Mouse (Mus musculus): Measurements from ENCODE around the gene Gls. TPM values are rescaled to one million over a fixed set of nuclear protein-coding genes. Genes with fewer than 3 reads are reported as not detected.

The Gls gene
- polyA plus RNA-seq (2012; fragmentation: generic; extraction: Trizol), result 15.1 TPM

GRCm38 (mm10) chr1:52233143-52233713 is at the start of gene Gls:
Gene Gls (minus strand): TSS chr1:52233232.
- peak within 1 kb of the TSS; percentile 89 for H3K4me2 ChIP-seq (ENCODE audit: low read depth)
- no peaks in the 10 kb centered on the region for H3K27me3 ChIP-seq (ENCODE audit: control insufficient read depth, insufficient read depth, insufficient read length)
- TF ChIP-seq MYOG (IDR thresholded peaks at IDR 0.05; ENCODE audit: control insufficient read depth in 1 of 3, insufficient read depth in 1 of 3, insufficient read length in 2 of 3, low read depth in 2 of 3), result peak in 1 of 3 experiments; percentile 1
- no peak for TF ChIP-seq USF1 (IDR thresholded peaks at IDR 0.05; ENCODE audit: low read depth)
- no peak for TF ChIP-seq MAX (IDR thresholded peaks at IDR 0.05; ENCODE audit: low read depth)
- TF ChIP-seq REST (IDR thresholded peaks at IDR 0.05; ENCODE audit: insufficient read depth, insufficient read length), result peak; percentile 43
- no peak for TF ChIP-seq TCF12 (IDR thresholded peaks at IDR 0.05; ENCODE audit: insufficient read depth, poor library complexity, severe bottlenecking)
- TF ChIP-seq MYOD1 (IDR thresholded peaks at IDR 0.05; ENCODE audit: control insufficient read depth in 1 of 3, insufficient read length in 2 of 3, low read depth in 2 of 3), result peak in 1 of 3 experiments; percentile 31
- TF ChIP-seq SRF (IDR thresholded peaks at IDR 0.05; ENCODE audit: control insufficient read depth, insufficient read length, low read depth), result peak; percentile 32
- peak; percentile 90 for TF ChIP-seq POLR2AphosphoS2 (IDR thresholded peaks at IDR 0.05; ENCODE audit: insufficient read length, low read depth)
- peak; percentile 83 for TF ChIP-seq POLR2A (IDR thresholded peaks at IDR 0.05; ENCODE audit: insufficient read length, low read depth)
- peak within 1 kb of the TSS; percentile 53 for H3K4me3 ChIP-seq
- peak within 1 kb of the TSS; percentile 87 for H3ac ChIP-seq (ENCODE audit: control insufficient read depth, insufficient read length)
- no peaks in the 10 kb centered on the region for H3K36me3 ChIP-seq (ENCODE audit: control insufficient read depth, insufficient read depth)
- peaks cover 40% of the 10 kb centered on the region for H3K79me2 ChIP-seq (ENCODE audit: control insufficient read depth, insufficient read depth)

- Histone ChIP-seq H3K36me3 (ENCODE audit: control insufficient read depth, insufficient read depth) (no peaks in the 10 kb centered on the region), H3ac (ENCODE audit: control insufficient read depth, insufficient read length) (no peak overlapping the region), H3K4me2 (ENCODE audit: low read depth) (no peak overlapping the region), H3K79me2 (ENCODE audit: control insufficient read depth, insufficient read depth) (no peaks in the 10 kb centered on the region), H3K27me3 (ENCODE audit: control insufficient read depth, insufficient read depth, insufficient read length) (no peaks in the 10 kb centered on the region), H3K4me3 (no peak overlapping the region)
- no peak for TF ChIP-seq MAX (IDR thresholded peaks at IDR 0.05; ENCODE audit: low read depth)
- no peak for TF ChIP-seq E2F4 (IDR thresholded peaks at IDR 0.05; ENCODE audit: insufficient read depth)
- TF ChIP-seq MYOD1 (IDR thresholded peaks at IDR 0.05; ENCODE audit: control insufficient read depth in 1 of 3, insufficient read length in 2 of 3, low read depth in 2 of 3), result no peak
- TF ChIP-seq TCF12 (IDR thresholded peaks at IDR 0.05; ENCODE audit: insufficient read depth, poor library complexity, severe bottlenecking), result no peak
- no peak for TF ChIP-seq POLR2A (IDR thresholded peaks at IDR 0.05; ENCODE audit: insufficient read length, low read depth)
- no peak for TF ChIP-seq CEBPB (IDR thresholded peaks at IDR 0.05; ENCODE audit: insufficient read depth, poor library complexity, severe bottlenecking)
- no peak for TF ChIP-seq SRF (IDR thresholded peaks at IDR 0.05; ENCODE audit: control insufficient read depth, insufficient read length, low read depth)
- TF ChIP-seq REST (IDR thresholded peaks at IDR 0.05; ENCODE audit: insufficient read depth, insufficient read length), result no peak
- no peak for TF ChIP-seq TCF3 (IDR thresholded peaks at IDR 0.05; ENCODE audit: insufficient read length, low read depth)
- no peak for TF ChIP-seq POLR2AphosphoS2 (IDR thresholded peaks at IDR 0.05; ENCODE audit: insufficient read length, low read depth)
- no peak for TF ChIP-seq MYOG (IDR thresholded peaks at IDR 0.05; ENCODE audit: control insufficient read depth in 1 of 3, insufficient read depth in 1 of 3, insufficient read length in 2 of 3, low read depth in 2 of 3)
- TF ChIP-seq USF1 (IDR thresholded peaks at IDR 0.05; ENCODE audit: low read depth), result no peak
These were observed 47.0 kb upstream of the Gls start for GRCm38 (mm10) chr1:52279831-52280595.

GRCm38 (mm10) chr1:52279331-52279730 is 46.3 kb upstream of the Gls start:
- Histone ChIP-seq H3ac (ENCODE audit: control insufficient read depth, insufficient read length) (no peak overlapping the region), H3K27me3 (ENCODE audit: control insufficient read depth, insufficient read depth, insufficient read length) (no peaks in the 10 kb centered on the region), H3K79me2 (ENCODE audit: control insufficient read depth, insufficient read depth) (no peaks in the 10 kb centered on the region), H3K4me2 (ENCODE audit: low read depth) (peak overlapping the region; percentile 36), H3K4me3 (no peak overlapping the region), H3K36me3 (ENCODE audit: control insufficient read depth, insufficient read depth) (no peaks in the 10 kb centered on the region)
- no peak for TF ChIP-seq TCF3 (IDR thresholded peaks at IDR 0.05; ENCODE audit: insufficient read length, low read depth)
- TF ChIP-seq MYOG (IDR thresholded peaks at IDR 0.05; ENCODE audit: control insufficient read depth in 1 of 3, insufficient read depth in 1 of 3, insufficient read length in 2 of 3, low read depth in 2 of 3), result no peak
- TF ChIP-seq TCF12 (IDR thresholded peaks at IDR 0.05; ENCODE audit: insufficient read depth, poor library complexity, severe bottlenecking), result no peak
- no peak for TF ChIP-seq USF1 (IDR thresholded peaks at IDR 0.05; ENCODE audit: low read depth)
- no peak for TF ChIP-seq MYOD1 (IDR thresholded peaks at IDR 0.05; ENCODE audit: control insufficient read depth in 1 of 3, insufficient read length in 2 of 3, low read depth in 2 of 3)
- TF ChIP-seq MAX (IDR thresholded peaks at IDR 0.05; ENCODE audit: low read depth), result no peak
- no peak for TF ChIP-seq SRF (IDR thresholded peaks at IDR 0.05; ENCODE audit: control insufficient read depth, insufficient read length, low read depth)
- no peak for TF ChIP-seq REST (IDR thresholded peaks at IDR 0.05; ENCODE audit: insufficient read depth, insufficient read length)
- TF ChIP-seq POLR2A (IDR thresholded peaks at IDR 0.05; ENCODE audit: insufficient read length, low read depth), result no peak
- no peak for TF ChIP-seq CEBPB (IDR thresholded peaks at IDR 0.05; ENCODE audit: insufficient read depth, poor library complexity, severe bottlenecking)

GRCm38 (mm10) chr1:52278073-52278472 is 45.0 kb upstream of the Gls start:
- H3ac ChIP-seq (ENCODE audit: control insufficient read depth, insufficient read length), result no peak overlapping the region

More at GRCm38 (mm10) chr1:52278073-52278472, 45.0 kb upstream of the Gls start:
- no peaks in the 10 kb centered on the region for H3K36me3 ChIP-seq (ENCODE audit: control insufficient read depth, insufficient read depth)
- no peaks in the 10 kb centered on the region for H3K79me2 ChIP-seq (ENCODE audit: control insufficient read depth, insufficient read depth)
- H3K4me3 ChIP-seq, result no peak overlapping the region
- no peaks in the 10 kb centered on the region for H3K27me3 ChIP-seq (ENCODE audit: control insufficient read depth, insufficient read depth, insufficient read length)
- TF ChIP-seq USF1 (IDR thresholded peaks at IDR 0.05; ENCODE audit: low read depth), result no peak
- TF ChIP-seq MYOG (IDR thresholded peaks at IDR 0.05; ENCODE audit: control insufficient read depth in 1 of 3, insufficient read depth in 1 of 3, insufficient read length in 2 of 3, low read depth in 2 of 3), result no peak
- no peak for TF ChIP-seq TCF3 (IDR thresholded peaks at IDR 0.05; ENCODE audit: insufficient read length, low read depth)
- TF ChIP-seq POLR2A (IDR thresholded peaks at IDR 0.05; ENCODE audit: insufficient read length, low read depth), result no peak
- TF ChIP-seq E2F4 (IDR thresholded peaks at IDR 0.05; ENCODE audit: insufficient read depth), result no peak
- TF ChIP-seq MAX (IDR thresholded peaks at IDR 0.05; ENCODE audit: low read depth), result no peak
- no peak for TF ChIP-seq REST (IDR thresholded peaks at IDR 0.05; ENCODE audit: insufficient read depth, insufficient read length)
- no peak for TF ChIP-seq TCF12 (IDR thresholded peaks at IDR 0.05; ENCODE audit: insufficient read depth, poor library complexity, severe bottlenecking)
- no peak for TF ChIP-seq MYOD1 (IDR thresholded peaks at IDR 0.05; ENCODE audit: control insufficient read depth in 1 of 3, insufficient read length in 2 of 3, low read depth in 2 of 3)
- TF ChIP-seq CEBPB (IDR thresholded peaks at IDR 0.05; ENCODE audit: insufficient read depth, poor library complexity, severe bottlenecking), result no peak
- no peak for TF ChIP-seq POLR2AphosphoS2 (IDR thresholded peaks at IDR 0.05; ENCODE audit: insufficient read length, low read depth)
- TF ChIP-seq SRF (IDR thresholded peaks at IDR 0.05; ENCODE audit: control insufficient read depth, insufficient read length, low read depth), result no peak
- H3K4me2 ChIP-seq (ENCODE audit: low read depth), result no peak overlapping the region

All from myocyte (in vitro differentiated cells).